Comparison of ENCODE assay signal across 17 mouse cellular contexts in the genomic region with DNA sequence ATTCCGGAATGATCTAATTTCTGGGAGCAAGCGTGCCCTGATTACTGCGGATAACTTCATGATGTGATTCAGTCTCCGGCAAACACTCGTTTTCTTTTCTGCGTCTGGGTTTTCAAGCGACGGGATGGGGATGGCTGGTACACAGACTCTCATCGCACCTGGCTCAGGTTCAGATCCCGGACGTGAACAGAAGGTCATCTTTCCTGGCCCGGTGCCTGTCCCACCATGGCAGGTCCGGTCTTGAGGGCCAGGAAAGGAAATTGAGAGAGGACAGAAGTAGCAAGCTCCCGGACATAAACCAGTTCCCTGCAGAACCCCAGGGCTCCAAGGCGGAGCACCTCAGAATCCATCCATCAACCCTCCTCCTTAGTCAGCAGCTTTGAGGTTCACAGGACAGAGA. TPM values are rescaled to one million over a fixed set of nuclear protein-coding genes. Genes with fewer than 3 reads are reported as not detected.
DNase-seq lines count a peak whose midpoint lies in the region; ATAC-seq lines count a peak whose summit lies in the region.
"Had no signal": no experiment of that assay in that cellular context is flagged by ENCODE, and none has a peak within 500 bp of the region (broad histone marks: within the 10 kb centered on the region; RNA-seq: fewer than 3 reads in every experiment).

No protein-coding gene starts in this region.

- H3K4me1 ChIP-seq in midbrain, embryonic 10.5 days = peaks cover 52% of the 10 kb centered on the region
- H3K4me1 ChIP-seq in midbrain, embryonic 11.5 days (ENCODE audit: control insufficient read depth, insufficient read depth, low read length) = peaks cover 19% of the 10 kb centered on the region
- peaks cover 22% of the 10 kb centered on the region for H3K4me1 ChIP-seq in hindbrain, embryonic 16.5 days (ENCODE audit: control insufficient read depth, insufficient read depth, low read depth, low read length)

- WGBS in midbrain, embryonic 10.5 days = 88% methylated on average over 15 of the region's 15 CpGs
- WGBS in midbrain, embryonic 11.5 days = 87% methylated on average over 15 of the region's 15 CpGs
- 69% methylated on average over 15 of the region's 15 CpGs for WGBS in hindbrain, embryonic 16.5 days

- H3K36me3 ChIP-seq in midbrain, embryonic 10.5 days = no peaks in the 10 kb centered on the region
- no peaks in the 10 kb centered on the region for H3K36me3 ChIP-seq in midbrain, embryonic 11.5 days (ENCODE audit: control insufficient read depth, insufficient read depth, low read length)
- no peaks in the 10 kb centered on the region for H3K36me3 ChIP-seq in hindbrain, embryonic 16.5 days (ENCODE audit: control insufficient read depth, insufficient read depth, low read length)
- H3K36me3 ChIP-seq: limb, embryonic 10.5 days had no signal

- ATAC-seq in midbrain, embryonic 11.5 days (ENCODE audit: low FRiP score) = no peak
- no peak for ATAC-seq in hindbrain, embryonic 16.5 days
- no peak for ATAC-seq in frontal cortex, adult (ENCODE audit: low TSS enrichment)
- ATAC-seq: activated CD4-positive, CD25-positive, alpha-beta regulatory T cell, adult 4 months had no signal

- no peak for DNase-seq in midbrain, embryonic 10.5 days (ENCODE audit: low spot score)
- DNase-seq in midbrain, embryonic 11.5 days (ENCODE audit: low spot score, missing footprints) = no peak
- DNase-seq in cerebellum, postnatal 25 days = peak; percentile 99
- no peak for DNase-seq in right cerebral cortex, postnatal 14 days
- no peak for DNase-seq in urinary bladder, postnatal 14 days (ENCODE audit: low spot score)
- DNase-seq: embryo, embryonic 11 days; gastrocnemius, postnatal 10 days; heart, postnatal 4 days; kidney, adult 2 months; lung, postnatal 4 days had no signal

- no peak overlapping the region for H3K4me2 ChIP-seq in midbrain, embryonic 11.5 days
- peak overlapping the region; percentile 33 for H3K4me2 ChIP-seq in hindbrain, embryonic 16.5 days (ENCODE audit: low read length)
- H3K4me2 ChIP-seq: heart, embryonic 11.5 days had no signal

- no peak overlapping the region for H3K9ac ChIP-seq in midbrain, embryonic 11.5 days (ENCODE audit: low read length)
- peak overlapping the region; percentile 17 for H3K9ac ChIP-seq in hindbrain, embryonic 16.5 days (ENCODE audit: low read depth, low read length)
- H3K9ac ChIP-seq: liver, embryonic 14.5 days had no signal

- peak overlapping the region; percentile 75 for H3K27ac ChIP-seq in midbrain, embryonic 10.5 days (replicated peaks)
- H3K27ac ChIP-seq in midbrain, embryonic 11.5 days (ENCODE audit: low read depth, low read length) = no peak overlapping the region
- H3K27ac ChIP-seq in hindbrain, embryonic 16.5 days (ENCODE audit: low read depth, low read length) = peak overlapping the region; percentile 77
- H3K27ac ChIP-seq: limb, embryonic 10.5 days; liver, embryonic 14.5 days had no signal

- H3K27me3 ChIP-seq in midbrain, embryonic 10.5 days (ENCODE audit: low read depth, poor library complexity, severe bottlenecking) = peaks cover 23% of the 10 kb centered on the region
- H3K27me3 ChIP-seq in midbrain, embryonic 11.5 days (ENCODE audit: control insufficient read depth, insufficient read depth, low read length) = no peaks in the 10 kb centered on the region
- no peaks in the 10 kb centered on the region for H3K27me3 ChIP-seq in hindbrain, embryonic 16.5 days (replicated peaks; ENCODE audit: control insufficient read depth, insufficient read depth, low read length)

- no peaks in the 10 kb centered on the region for H3K9me3 ChIP-seq in midbrain, embryonic 10.5 days (replicated peaks)
- no peaks in the 10 kb centered on the region for H3K9me3 ChIP-seq in midbrain, embryonic 11.5 days (ENCODE audit: control insufficient read depth, low read length)
- no peaks in the 10 kb centered on the region for H3K9me3 ChIP-seq in hindbrain, embryonic 16.5 days (ENCODE audit: control insufficient read depth, low read length)
- H3K9me3 ChIP-seq: limb, embryonic 10.5 days had no signal

- no peak overlapping the region for H3K4me3 ChIP-seq in midbrain, embryonic 10.5 days
- H3K4me3 ChIP-seq in midbrain, embryonic 11.5 days (ENCODE audit: low read depth, low read length) = no peak overlapping the region
- H3K4me3 ChIP-seq in hindbrain, embryonic 16.5 days (ENCODE audit: low read length) = no peak overlapping the region
- H3K4me3 ChIP-seq: erythroblast, embryonic 14.5 days; limb, embryonic 10.5 days had no signal

RNA-seq across cellular contexts. Expression of a gene that starts 19.9 kb away (rescaled TPM):
- 7.6 and 8.3 TPM in 2 replicates for polyA plus RNA-seq in midbrain, embryonic 10.5 days (2016; fragmentation: Nextera tagmentation; extraction: Ambion mirVana)
- polyA plus RNA-seq in midbrain, embryonic 11.5 days (2014; fragmentation: Nextera tagmentation; extraction: Ambion mirVana) = 7.1 and 8.2 TPM in 2 replicates
- polyA plus RNA-seq in hindbrain, embryonic 16.5 days (2015; fragmentation: Nextera tagmentation; extraction: Ambion mirVana) = 68.4 and 69.4 TPM in 2 replicates

Comparison
In these comparisons a context has a peak if more than half of its experiments do, and no peak if none do; other contexts are left out.
1. DNase-seq: peak in cerebellum, postnatal 25 days (2 of 2); none in midbrain, embryonic 10.5 days (single experiment), midbrain, embryonic 11.5 days (single experiment), right cerebral cortex, postnatal 14 days (single experiment) and urinary bladder, postnatal 14 days (single experiment).